Mouse (Mus musculus): ENCODE measurements at regions not wholly inside any gene's neighbourhood (a gene's known extent, or its start where the extent isn't known, plus 50 kb on each side); places are given as distances from the start of the nearest gene placed in this dataset.

DNA sequence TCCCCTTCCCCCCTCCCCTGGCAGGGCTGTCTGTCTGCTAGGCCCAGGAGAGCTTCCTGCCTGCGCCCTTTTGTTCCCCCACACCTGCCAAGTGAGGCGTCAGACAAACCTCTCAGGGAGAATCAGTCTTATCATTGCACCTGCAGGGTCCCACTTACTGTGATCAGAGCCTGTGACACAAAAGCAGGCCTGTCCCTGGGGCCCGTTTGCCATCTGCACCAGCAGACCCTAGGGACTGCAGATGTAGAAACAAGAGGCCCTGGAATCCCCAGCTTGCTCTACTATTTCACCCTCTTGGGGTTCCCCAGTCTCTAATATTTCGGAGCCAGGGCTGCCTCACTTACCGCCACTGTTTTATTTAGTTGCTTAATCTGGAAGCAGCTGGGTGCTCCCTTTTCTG, 328.9 kb downstream of the Nuak1 start:
- TF ChIP-seq TAL1 (conservative IDR thresholded peaks at IDR 0.05; ENCODE audit: low read depth, low read length) (no peak), CTCF (IDR thresholded peaks at IDR 0.05; ENCODE audit: low read depth, low read length) (no peak), GATA1 (IDR thresholded peaks at IDR 0.05; ENCODE audit: borderline replicate concordance, low read length) (no peak), POLR2AphosphoS5 (IDR thresholded peaks at IDR 0.05; ENCODE audit: insufficient replicate concordance, low read depth, low read length) (no peak)

All from G1E (cell line).